Comparison of ENCODE assay signal across 9 mouse cellular contexts in the genomic region with DNA sequence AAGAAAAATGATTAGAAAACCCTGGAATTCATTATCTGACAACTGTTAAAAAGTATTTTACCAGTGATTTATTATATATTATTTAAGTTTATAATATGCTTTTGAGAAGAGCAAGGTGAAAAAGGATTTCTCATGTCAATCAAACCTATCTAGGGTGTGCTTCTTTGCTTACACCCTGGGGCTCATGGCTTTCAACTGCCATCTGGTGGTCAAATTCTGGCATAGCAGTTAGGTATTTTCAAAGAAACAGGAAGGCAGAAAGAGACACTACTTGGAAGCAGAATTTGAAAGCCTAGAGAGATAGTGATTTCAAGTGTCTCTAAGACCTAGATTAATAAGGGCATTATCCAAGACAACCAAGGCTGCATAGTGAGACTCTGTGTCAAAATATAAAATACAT.
DNase-seq lines count a peak whose midpoint lies in the region; ATAC-seq lines count a peak whose summit lies in the region.
"Had no signal": no experiment of that assay in that cellular context is flagged by ENCODE, and none has a peak within 500 bp of the region (broad histone marks: within the 10 kb centered on the region; RNA-seq: fewer than 3 reads in every experiment).

No protein-coding gene starts in this region.

- DNase-seq in adrenal gland, adult (ENCODE audit: inconsistent age in 2 of 2, low spot score in 1 of 2) = peak; percentile 4 to 69
- DNase-seq in adrenal gland, adult 8-10 months = no peak
- peak; percentile 19 for DNase-seq in Muller cell, postnatal 12 days (ENCODE audit: inconsistent ontology term)
- DNase-seq in embryonic facial prominence, embryonic 14.5 days (ENCODE audit: low spot score) = peak; percentile 2
- peak; percentile 17 for DNase-seq in lung, postnatal 14 days
- no peak for DNase-seq in testis, postnatal 10 days (ENCODE audit: low spot score)

- no peak overlapping the region for H3K27ac ChIP-seq in kidney, embryonic 15.5 days
- no peak overlapping the region for H3K27ac ChIP-seq in kidney, embryonic 16.5 days (ENCODE audit: low read length)
- H3K27ac ChIP-seq in embryonic facial prominence, embryonic 14.5 days (replicated peaks; ENCODE audit: low read depth, low read length) = no peak overlapping the region
- H3K27ac ChIP-seq: lung, embryonic 15.5 days had no signal

- no peaks in the 10 kb centered on the region for H3K27me3 ChIP-seq in kidney, embryonic 15.5 days
- no peaks in the 10 kb centered on the region for H3K27me3 ChIP-seq in kidney, embryonic 16.5 days (ENCODE audit: insufficient read depth, low read length)
- no peaks in the 10 kb centered on the region for H3K27me3 ChIP-seq in embryonic facial prominence, embryonic 14.5 days (replicated peaks; ENCODE audit: control insufficient read depth, insufficient read depth, low read length)
- H3K27me3 ChIP-seq: lung, embryonic 15.5 days had no signal

- H3K9ac ChIP-seq in kidney, embryonic 15.5 days = no peak overlapping the region
- no peak overlapping the region for H3K9ac ChIP-seq in kidney, embryonic 16.5 days (replicated peaks; ENCODE audit: low read length)
- no peak overlapping the region for H3K9ac ChIP-seq in embryonic facial prominence, embryonic 14.5 days (ENCODE audit: low read depth, low read length)
- H3K9ac ChIP-seq: lung, embryonic 15.5 days had no signal

- no peaks in the 10 kb centered on the region for H3K4me1 ChIP-seq in kidney, embryonic 15.5 days
- H3K4me1 ChIP-seq in kidney, embryonic 16.5 days (ENCODE audit: insufficient read depth, low read length) = no peaks in the 10 kb centered on the region
- H3K4me1 ChIP-seq in embryonic facial prominence, embryonic 14.5 days (ENCODE audit: control insufficient read depth, insufficient read depth, low read length) = no peaks in the 10 kb centered on the region
- H3K4me1 ChIP-seq: lung, embryonic 15.5 days had no signal

- ATAC-seq in kidney, embryonic 15.5 days (replicated peaks; ENCODE audit: low FRiP score) = 0 out of 2 replicates have a peak, but pooled peaks have one; percentile 52
- no peak for ATAC-seq in kidney, embryonic 16.5 days (ENCODE audit: low FRiP score, low TSS enrichment)
- ATAC-seq in embryonic facial prominence, embryonic 14.5 days (ENCODE audit: low read depth) = no peak

- H3K36me3 ChIP-seq in kidney, embryonic 15.5 days = no peaks in the 10 kb centered on the region
- H3K36me3 ChIP-seq in kidney, embryonic 16.5 days (ENCODE audit: insufficient read depth, low read length) = no peaks in the 10 kb centered on the region
- no peaks in the 10 kb centered on the region for H3K36me3 ChIP-seq in embryonic facial prominence, embryonic 14.5 days (ENCODE audit: control insufficient read depth, insufficient read depth, low read length)
- H3K36me3 ChIP-seq: lung, embryonic 15.5 days had no signal

- H3K4me3 ChIP-seq in kidney, embryonic 15.5 days (replicated peaks) = no peak overlapping the region
- no peak overlapping the region for H3K4me3 ChIP-seq in kidney, embryonic 16.5 days (ENCODE audit: low read length)
- no peak overlapping the region for H3K4me3 ChIP-seq in embryonic facial prominence, embryonic 14.5 days (ENCODE audit: low read depth, low read length)
- H3K4me3 ChIP-seq: lung, embryonic 15.5 days had no signal

- H3K4me2 ChIP-seq in kidney, embryonic 15.5 days = no peak overlapping the region
- H3K4me2 ChIP-seq in kidney, embryonic 16.5 days (replicated peaks; ENCODE audit: low read depth, low read length) = no peak overlapping the region
- no peak overlapping the region for H3K4me2 ChIP-seq in embryonic facial prominence, embryonic 14.5 days (ENCODE audit: low read depth, low read length)
- H3K4me2 ChIP-seq: lung, embryonic 15.5 days had no signal

- no peaks in the 10 kb centered on the region for H3K9me3 ChIP-seq in kidney, embryonic 15.5 days (replicated peaks)
- H3K9me3 ChIP-seq in kidney, embryonic 16.5 days (ENCODE audit: low read length) = no peaks in the 10 kb centered on the region
- H3K9me3 ChIP-seq in embryonic facial prominence, embryonic 14.5 days (ENCODE audit: control insufficient read depth, low read length) = no peaks in the 10 kb centered on the region
- H3K9me3 ChIP-seq: lung, embryonic 15.5 days had no signal

Comparison
In these comparisons a context has a peak if more than half of its experiments do, and no peak if none do; other contexts are left out.
1. DNase-seq: peak in adrenal gland, adult (2 of 2), Muller cell, postnatal 12 days (single experiment), embryonic facial prominence, embryonic 14.5 days (single experiment) and lung, postnatal 14 days (single experiment); none in adrenal gland, adult 8-10 months (single experiment) and testis, postnatal 10 days (single experiment).